Mouse (Mus musculus) T-cell, adult 66 days (primary cell): Measurements from ENCODE around the gene Spata3. TPM values are rescaled to one million over a fixed set of nuclear protein-coding genes. Genes with fewer than 3 reads are reported as not detected.

Experiments used
- total RNA-seq, 2 experiments: library from RNA; stranded (reverse); gene quantifications; 3 replicates in 1 of 2; 4 replicates in 1 of 2; pipeline ENCODE4 v1.2.4; 2023

The Spata3 gene
- total RNA-seq: not detected

GRCm38 (mm10) chr1:86016516-86016915 lies at the start of gene Spata3:
Gene Spata3 (plus strand): TSS chr1:86016816.

GRCm38 (mm10) chr1:86045848-86046805 lies 29.5 kb downstream of the Spata3 start, which contains the start of gene 2810459M11Rik:
Gene 2810459M11Rik (plus strand): TSS chr1:86045863.

DNA sequence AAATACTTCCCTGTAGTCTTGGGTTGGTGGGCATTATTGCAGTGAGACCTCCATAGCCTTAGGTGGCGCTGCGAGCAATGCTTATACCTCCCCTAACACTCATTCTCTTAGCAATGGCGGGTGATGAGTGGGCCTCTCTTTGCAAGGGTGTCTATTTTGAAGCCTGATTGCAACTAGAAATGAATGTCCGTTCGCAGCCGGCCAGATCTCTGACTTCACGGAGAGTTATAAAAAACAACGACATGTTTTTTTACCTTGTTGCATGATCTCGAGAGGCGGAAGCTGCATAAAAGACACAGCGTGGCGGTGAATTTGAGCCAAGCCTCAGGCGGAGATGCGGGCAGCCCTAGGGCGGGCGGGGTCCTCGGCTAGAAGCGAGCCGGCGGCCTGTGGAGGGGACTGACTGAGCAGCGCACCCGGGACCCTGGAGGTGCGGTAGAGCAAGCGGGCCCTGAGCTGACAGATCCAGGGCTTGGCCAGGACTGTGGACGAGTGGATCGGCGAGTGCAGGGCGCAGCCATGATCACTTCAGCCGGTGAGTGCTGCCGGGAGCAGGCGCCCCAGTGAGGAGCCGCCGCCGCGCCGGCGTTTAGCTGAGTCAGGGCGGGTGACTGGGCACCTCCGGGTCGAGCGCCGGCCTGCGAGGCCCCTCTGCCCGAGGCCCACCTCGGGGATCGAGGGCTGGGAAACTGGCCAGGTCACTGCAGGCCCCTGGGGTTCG lies 47.8 kb downstream of the Spata3 start, which contains the start of gene Psmd1:
TSS of gene Psmd1 (plus strand) at position 117 of the 721 bp plus-strand sequence.

Other genes starting within 250 kb of the Spata3 start
- 10 to 100 TPM; 26.2 to 32.2 TPM for gene A630001G21Rik, start 238.2 kb upstream of the Spata3 start, total RNA-seq
- gene Cab39, start 223.4 kb upstream of the Spata3 start, total RNA-seq: 100 to 1,000 TPM; 125 to 130 TPM
- gene Itm2c, start 122.5 kb upstream of the Spata3 start, total RNA-seq: 10 to 100 TPM; 75.4 to 84.5 TPM
- gene 4933407L21Rik, start 88.3 kb upstream of the Spata3 start, total RNA-seq: under 1 TPM; 0.50 to 0.59 TPM
- gene Gpr55, start 55.8 kb upstream of the Spata3 start, total RNA-seq: 1 to 10 TPM; 2.8 to 4.6 TPM
- gene 2810459M11Rik, start 29.0 kb downstream of the Spata3 start, total RNA-seq: not detected
- gene Psmd1, start 47.6 kb downstream of the Spata3 start, total RNA-seq: 10 to 100 TPM; 54.8 to 56.1 TPM
- gene Htr2b, start 95.2 kb downstream of the Spata3 start, total RNA-seq: not detected
- not detected for gene Gm21972, start 116.8 kb downstream of the Spata3 start, total RNA-seq
- gene Armc9, start 138.0 kb downstream of the Spata3 start, total RNA-seq: 10 to 100 TPM; 11.1 to 12.7 TPM